Mouse (Mus musculus): ENCODE data around the gene Rnf25. TPM values are rescaled to one million over a fixed set of nuclear protein-coding genes. Genes with fewer than 3 reads are reported as not detected.
A peak's percentile ranks its signal among the peaks of the same experiment; 100 is the strongest.

Gene Rnf25
- 10 to 100 TPM; 50.9 to 51.6 TPM for total RNA-seq (2021)
- long read RNA-seq, experiment 1, partial matches to known transcripts = 0 of 2 reads
- long read RNA-seq, experiment 1, other reads (novel, unspliced or antisense) = 2 of 2 reads
- long read RNA-seq, experiment 2, partial matches to known transcripts = 0 of 2 reads
- long read RNA-seq, experiment 2, other reads (novel, unspliced or antisense) = 2 of 2 reads

GRCm38 (mm10) chr1:74601267-74601962, at the start of gene Rnf25, which contains the start of gene Stk36:
Rnf25 (minus strand) TSS chr1:74601397.
Stk36 (plus strand) TSS chr1:74601445.
- DNase-seq (ENCODE audit: low spot score in 2 of 2) = peak; percentile 79 to 91

GRCm38 (mm10) chr1:74643926-74644325, 42.7 kb upstream of the Rnf25 start:
- no peak for DNase-seq (ENCODE audit: low spot score in 2 of 2)

GRCm38 (mm10) chr1:74643524-74643923, 42.3 kb upstream of the Rnf25 start:
- no peak for DNase-seq (ENCODE audit: low spot score in 2 of 2)

- no peak for DNase-seq (ENCODE audit: low spot score in 2 of 2)
These were observed 31.5 kb upstream of the Rnf25 start for GRCm38 (mm10) chr1:74632734-74633133.

- no peak for DNase-seq (ENCODE audit: low spot score in 2 of 2)
These were observed 26.8 kb upstream of the Rnf25 start for GRCm38 (mm10) chr1:74628001-74628400.

- DNase-seq (ENCODE audit: low spot score in 2 of 2) = no peak
These were observed 24.9 kb upstream of the Rnf25 start for GRCm38 (mm10) chr1:74626076-74626475.

- no peak for DNase-seq (ENCODE audit: low spot score in 2 of 2)
These were observed 23.0 kb upstream of the Rnf25 start for GRCm38 (mm10) chr1:74624183-74624582.

GRCm38 (mm10) chr1:74600501-74601266, 513 bp downstream of the Rnf25 start:
- peak in 1 of 2 experiments; percentile 11 for DNase-seq (ENCODE audit: low spot score in 2 of 2)

GRCm38 (mm10) chr1:74594434-74594833, 6.8 kb downstream of the Rnf25 start:
- DNase-seq (ENCODE audit: low spot score in 2 of 2) = no peak

GRCm38 (mm10) chr1:74587773-74588445, 13.3 kb downstream of the Rnf25 start, which contains the start of the genes Zfp142 and Bcs1l:
Zfp142 (minus strand) TSS chr1:74588246.
Bcs1l (plus strand) TSS chr1:74588289.
- DNase-seq (ENCODE audit: low spot score in 2 of 2) = peak; percentile 97 to 99

- no peak for DNase-seq (ENCODE audit: low spot score in 2 of 2)
These were observed 13.9 kb downstream of the Rnf25 start for GRCm38 (mm10) chr1:74587233-74587772.

GRCm38 (mm10) chr1:74584616-74585398, 16.4 kb downstream of the Rnf25 start:
- no peak for DNase-seq (ENCODE audit: low spot score in 2 of 2)

- DNase-seq (ENCODE audit: low spot score in 2 of 2) = no peak
These were observed 18.6 kb downstream of the Rnf25 start for GRCm38 (mm10) chr1:74582621-74583020.

GRCm38 (mm10) chr1:74569739-74570719, 31.2 kb downstream of the Rnf25 start:
- no peak for DNase-seq (ENCODE audit: low spot score in 2 of 2)

GRCm38 (mm10) chr1:74565834-74566233, 35.4 kb downstream of the Rnf25 start:
- DNase-seq (ENCODE audit: low spot score in 2 of 2) = no peak

- DNase-seq (ENCODE audit: low spot score in 2 of 2) = no peak
These were observed 42.1 kb downstream of the Rnf25 start for GRCm38 (mm10) chr1:74559061-74559460.

- peak in 1 of 2 experiments; percentile 16 for DNase-seq (ENCODE audit: low spot score in 2 of 2)
These were observed 57.0 kb downstream of the Rnf25 start, which contains the start of gene Usp37 for GRCm38 (mm10) chr1:74544184-74544583. Usp37 (minus strand) TSS chr1:74544284.
